Mouse (Mus musculus) adrenal gland, adult 8-10 months (tissue): Measurements from ENCODE around the gene Olfr1131. TPM values are rescaled to one million over a fixed set of nuclear protein-coding genes. Genes with fewer than 3 reads are reported as not detected.
"Not testable (repeated sequence)": the region's sequence is repeated elsewhere in the genome, so short reads cannot be mapped to it uniquely, and the experiment has no call there.

ENCODE experiments used
- DNase-seq: peaks from one replicate; pipeline ENCODE4 v3.0.0; 2022
- total RNA-seq, 4 experiments: library from RNA; stranded (reverse); gene quantifications; 2 replicates each; pipeline ENCODE4 v1.2.4; 2022

Gene Olfr1131
- not detected for total RNA-seq

- no peak for DNase-seq
Observed at GRCm38 (mm10) chr2:87626804-87627203, at the start of gene Olfr1131. Gene Olfr1131, plus strand, starts transcription at chr2:87627104.

DNA sequence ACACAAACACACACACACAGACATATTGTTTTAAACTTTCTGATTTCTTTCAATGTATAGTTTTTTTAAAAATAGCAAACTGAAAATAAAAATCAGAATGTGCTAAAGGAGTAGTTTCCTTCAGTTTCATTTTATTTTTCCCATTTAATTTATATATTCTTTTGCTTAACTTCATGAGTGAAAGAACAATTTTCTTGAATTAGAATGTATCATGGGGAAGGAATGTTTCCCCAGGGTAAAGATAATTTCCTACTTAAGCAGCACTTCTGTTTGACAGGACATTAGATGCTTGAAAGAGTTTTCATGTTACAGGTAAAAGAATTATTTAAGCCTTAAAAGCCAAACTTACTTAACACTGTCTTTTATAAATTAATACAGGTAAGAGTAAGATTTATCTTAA is 21.0 kb upstream of the Olfr1131 start, which contains the start of gene Olfr1130:
Gene Olfr1130, plus strand, starts transcription at position 301 of the 400 bp plus-strand sequence.
- DNase-seq, result not testable (repeated sequence)

DNA sequence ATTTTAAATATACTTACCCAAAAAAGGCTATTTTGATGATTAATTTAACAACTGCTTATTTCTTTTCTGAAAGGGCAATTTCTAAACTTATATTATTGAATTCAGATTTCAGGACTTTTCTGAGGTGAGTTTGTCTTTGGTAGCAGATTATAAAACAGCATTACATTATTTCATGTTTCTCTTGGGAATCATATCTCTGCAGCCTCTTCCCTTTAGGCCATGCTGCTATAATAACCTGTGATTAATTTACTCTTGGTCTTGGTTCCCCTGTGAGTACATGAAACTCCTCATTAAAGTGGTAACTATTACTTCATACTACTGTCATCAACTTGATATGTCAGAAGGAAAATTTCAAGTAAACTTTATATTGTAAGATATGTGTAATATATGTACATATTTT is 10.5 kb downstream of the Olfr1131 start, which contains the start of gene Olfr1132:
Gene Olfr1132, minus strand, starts transcription at position 101 of the 400 bp plus-strand sequence.
- DNase-seq, result no peak

DNA sequence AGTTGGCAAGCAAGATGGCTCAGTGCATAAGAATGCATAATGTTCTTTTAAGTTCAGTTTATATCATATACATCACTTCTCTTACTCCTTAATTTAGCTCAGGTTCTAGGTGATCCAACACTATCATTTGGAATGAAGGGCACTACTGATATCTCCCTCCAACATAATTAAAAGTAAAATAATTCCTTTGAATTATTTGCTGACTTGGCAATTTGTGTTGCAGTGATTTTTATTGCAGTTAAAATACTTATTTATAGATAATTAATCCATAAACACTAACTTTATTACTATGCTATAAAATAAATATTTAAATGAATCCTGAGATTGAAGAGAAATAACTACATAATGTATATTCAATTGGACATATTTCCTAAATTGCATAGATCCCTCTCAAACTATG is 15.5 kb downstream of the Olfr1131 start:
- DNase-seq, result no peak

- no peak for DNase-seq
Observed at GRCm38 (mm10) chr2:87647274-87647673, 20.4 kb downstream of the Olfr1131 start, which contains the start of gene Olfr1133. Gene Olfr1133, minus strand, starts transcription at chr2:87647374.

- DNase-seq, result no peak
Observed at GRCm38 (mm10) chr2:87658360-87658759, 31.5 kb downstream of the Olfr1131 start, which contains the start of gene Olfr1134. Gene Olfr1134, minus strand, starts transcription at chr2:87658460.

- no peak for DNase-seq
Observed at GRCm38 (mm10) chr2:87673564-87673963, 46.7 kb downstream of the Olfr1131 start, which contains the start of gene Olfr1135. Gene Olfr1135, minus strand, starts transcription at chr2:87673664.

Other genes starting within 250 kb of the Olfr1131 start
- under 1 TPM in 1 of 4 experiments, not detected in 3; 0.12 TPM for gene Olfr1122, start 241.3 kb upstream of the Olfr1131 start, total RNA-seq
- not detected for gene Olfr1123, start 210.5 kb upstream of the Olfr1131 start, total RNA-seq
- not detected for gene Olfr1124, start 196.8 kb upstream of the Olfr1131 start, total RNA-seq
- not detected for gene Olfr1126, start 173.1 kb upstream of the Olfr1131 start, total RNA-seq
- not detected for gene Pramel7, start 130.0 kb upstream of the Olfr1131 start, total RNA-seq
- not detected for gene Pramel6, start 120.5 kb upstream of the Olfr1131 start, total RNA-seq
- gene Olfr153, start 95.3 kb upstream of the Olfr1131 start, total RNA-seq, result not detected
- gene Olfr1128, start 81.6 kb upstream of the Olfr1131 start, total RNA-seq, result not detected
- gene Olfr1129, start 53.2 kb upstream of the Olfr1131 start, total RNA-seq, result not detected
- not detected for gene Olfr1130, start 20.9 kb upstream of the Olfr1131 start, total RNA-seq
- gene Olfr1132, start 10.4 kb downstream of the Olfr1131 start, total RNA-seq, result not detected
- gene Olfr1133, start 20.3 kb downstream of the Olfr1131 start, total RNA-seq, result not detected
- not detected for gene Olfr1134, start 31.4 kb downstream of the Olfr1131 start, total RNA-seq
- gene Olfr1135, start 46.6 kb downstream of the Olfr1131 start, total RNA-seq, result not detected
- not detected for gene Olfr1136, start 66.8 kb downstream of the Olfr1131 start, total RNA-seq
- gene Olfr1137, start 86.1 kb downstream of the Olfr1131 start, total RNA-seq, result not detected
- not detected for gene Olfr1138, start 112.9 kb downstream of the Olfr1131 start, total RNA-seq
- not detected for gene Olfr1140, start 116.6 kb downstream of the Olfr1131 start, total RNA-seq
- not detected for gene Olfr1141, start 126.9 kb downstream of the Olfr1131 start, total RNA-seq
- not detected for gene Olfr152, start 152.4 kb downstream of the Olfr1131 start, total RNA-seq
- gene Olfr1143, start 173.5 kb downstream of the Olfr1131 start, total RNA-seq, result not detected
- not detected for gene Olfr1145, start 182.7 kb downstream of the Olfr1131 start, total RNA-seq
- gene Olfr1148, start 203.4 kb downstream of the Olfr1131 start, total RNA-seq, result not detected
- gene Olfr1150-ps1, start 216.9 kb downstream of the Olfr1131 start, total RNA-seq, result not detected
- not detected for gene Olfr1151, start 228.8 kb downstream of the Olfr1131 start, total RNA-seq
- gene Olfr1152, start 239.4 kb downstream of the Olfr1131 start, total RNA-seq, result not detected